Mouse (Mus musculus): Measurements from ENCODE around the gene Cc2d1a.

- TF ChIP-seq CTCF (IDR thresholded peaks at IDR 0.05; ENCODE audit: low read depth, low read length) (no peak), POLR2A (IDR thresholded peaks at IDR 0.05; ENCODE audit: borderline replicate concordance, low read depth, low read length) (no peak)
These were observed 45.4 kb upstream of the Cc2d1a start for GRCm38 (mm10) chr8:84193161-84193560.
